Mouse (Mus musculus) midbrain, embryonic 11.5 days (tissue): ENCODE data around the gene Agap1. TPM values are rescaled to one million over a fixed set of nuclear protein-coding genes. Genes with fewer than 3 reads are reported as not detected.

ENCODE experiments used
- ATAC-seq: fragments of 200-750 bp; cut with Nextera tagmentation; 2 replicates; pipeline ENCODE4 v1.8.0; 2017; ENCODE audit warnings: moderate TSS enrichment, moderate library complexity; ENCODE audit not compliant: low FRiP score
- DNase-seq: peaks from one replicate; pipeline ENCODE4 v3.0.0; 2015; ENCODE audit warnings: low spot score; ENCODE audit errors: missing footprints
- H3K27ac ChIP-seq: fragments of 300-500 bp; sonication (generic); 2 replicates; pipeline ENCODE4 v1.5.1; 2014; ENCODE audit warnings: low read depth, low read length
- H3K27me3 ChIP-seq: fragments of 300-500 bp; sonication (generic); 2 replicates; pipeline ENCODE4 v1.6.1; 2014; ENCODE audit warnings: mild to moderate bottlenecking, low read length, moderate library complexity, mixed read lengths; ENCODE audit not compliant: control insufficient read depth, insufficient read depth
- H3K36me3 ChIP-seq: fragments of 300-500 bp; sonication (generic); 2 replicates; pipeline ENCODE4 v1.6.1; 2014; ENCODE audit warnings: mild to moderate bottlenecking, low read length, moderate library complexity, mixed read lengths; ENCODE audit not compliant: control insufficient read depth, insufficient read depth
- H3K4me1 ChIP-seq: fragments of 300-500 bp; sonication (generic); 2 replicates; pipeline ENCODE4 v1.6.1; 2014; ENCODE audit warnings: low read length; ENCODE audit not compliant: control insufficient read depth, insufficient read depth
- H3K4me2 ChIP-seq: fragments of 300-500 bp; sonication (generic); 2 replicates; pipeline ENCODE4 v1.6.1; 2014; ENCODE audit warnings: mild to moderate bottlenecking, moderate library complexity
- H3K4me3 ChIP-seq: fragments of 300-500 bp; sonication (generic); 2 replicates; pipeline ENCODE4 v1.5.1; 2014; ENCODE audit warnings: low read depth, low read length
- H3K9ac ChIP-seq: fragments of 300-500 bp; sonication (generic); 2 replicates; pipeline ENCODE4 v1.6.1; 2014; ENCODE audit warnings: low read length
- H3K9me3 ChIP-seq: fragments of 300-500 bp; sonication (generic); 2 replicates; pipeline ENCODE4 v1.6.1; 2016; ENCODE audit warnings: low read length; ENCODE audit not compliant: control insufficient read depth
- WGBS: fragments of 180-500 bp; shearing (Covaris S2); extraction: QIAGEN DNeasy Blood & Tissue Kit; methylation state at CpG from one replicate; pipeline ENCODE4 v1.1.7; 2014; 5-methylcytosine and 5-hydroxymethylcytosine counted together
- polyA plus RNA-seq: library from polyadenylated mRNA; unstranded; fragments of >200 nt; fragmentation: Nextera tagmentation; extraction: Ambion mirVana; gene quantifications from 2 replicates; pipeline ENCODE4 v1.2.1, GENCODE M21; 2014

The Agap1 gene
- polyA plus RNA-seq, 1 experiment from 2014 or later: 33.6 TPM

DNA sequence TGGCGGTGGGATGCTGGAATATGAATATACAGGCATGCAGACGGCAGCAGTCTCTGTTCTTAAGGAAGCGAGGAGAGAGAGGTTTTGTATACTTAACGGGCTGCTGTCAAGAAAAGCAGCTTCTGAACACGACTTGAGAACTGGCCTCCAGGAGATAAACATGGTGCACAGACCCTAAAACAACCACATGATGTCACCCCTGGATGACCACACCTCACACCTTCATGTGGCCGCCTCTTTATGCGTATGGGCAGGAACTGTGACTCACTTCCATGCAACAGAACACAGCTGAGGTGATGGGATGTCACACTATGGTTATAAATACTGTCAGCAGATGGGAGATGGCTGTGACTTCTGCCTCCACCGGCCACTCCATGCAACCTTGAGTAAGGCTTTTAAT lies 28.5 kb upstream of the Agap1 start:
- Histone ChIP-seq H3K27me3 (no peaks in the 10 kb centered on the region), H3K9me3 (no peaks in the 10 kb centered on the region; the same call in 1 of the 2 replicates), H3K4me3 (no peak overlapping the region), H3K36me3 (no peaks in the 10 kb centered on the region), H3K9ac (no peak overlapping the region), H3K4me2 (no peak overlapping the region), H3K4me1 (no peaks in the 10 kb centered on the region), H3K27ac (no peak overlapping the region)
- DNase-seq: no peak
- WGBS: 86% methylated on average over 8 of the region's 8 CpGs
- ATAC-seq: no peak

DNA sequence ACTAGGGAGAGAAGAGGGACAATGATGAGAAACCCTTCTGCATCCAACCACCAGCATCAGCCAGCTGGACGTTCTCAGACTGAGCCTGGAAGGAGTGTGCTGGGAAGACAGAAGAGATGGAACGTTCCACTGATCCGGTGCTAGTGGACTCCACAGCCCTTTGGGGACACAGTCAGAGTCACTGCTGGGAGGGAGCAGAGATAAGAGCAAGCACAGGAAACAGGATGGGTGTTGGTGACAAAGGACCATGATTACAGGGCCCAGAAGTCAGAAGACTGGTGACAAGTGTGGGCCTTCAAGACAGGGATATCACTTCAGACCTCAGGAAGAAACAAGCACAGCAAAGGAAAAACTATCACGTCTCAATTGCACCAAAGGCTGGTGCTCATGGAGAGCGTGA lies 25.9 kb upstream of the Agap1 start:
- Histone ChIP-seq H3K4me2 (no peak overlapping the region), H3K9me3 (no peaks in the 10 kb centered on the region; the same call in 1 of the 2 replicates), H3K27ac (no peak overlapping the region), H3K9ac (no peak overlapping the region), H3K4me3 (no peak overlapping the region), H3K36me3 (no peaks in the 10 kb centered on the region), H3K27me3 (no peaks in the 10 kb centered on the region), H3K4me1 (no peaks in the 10 kb centered on the region)
- ATAC-seq (no peak), DNase-seq (no peak)
- 85% methylated on average over 5 of the region's 5 CpGs for WGBS

DNA sequence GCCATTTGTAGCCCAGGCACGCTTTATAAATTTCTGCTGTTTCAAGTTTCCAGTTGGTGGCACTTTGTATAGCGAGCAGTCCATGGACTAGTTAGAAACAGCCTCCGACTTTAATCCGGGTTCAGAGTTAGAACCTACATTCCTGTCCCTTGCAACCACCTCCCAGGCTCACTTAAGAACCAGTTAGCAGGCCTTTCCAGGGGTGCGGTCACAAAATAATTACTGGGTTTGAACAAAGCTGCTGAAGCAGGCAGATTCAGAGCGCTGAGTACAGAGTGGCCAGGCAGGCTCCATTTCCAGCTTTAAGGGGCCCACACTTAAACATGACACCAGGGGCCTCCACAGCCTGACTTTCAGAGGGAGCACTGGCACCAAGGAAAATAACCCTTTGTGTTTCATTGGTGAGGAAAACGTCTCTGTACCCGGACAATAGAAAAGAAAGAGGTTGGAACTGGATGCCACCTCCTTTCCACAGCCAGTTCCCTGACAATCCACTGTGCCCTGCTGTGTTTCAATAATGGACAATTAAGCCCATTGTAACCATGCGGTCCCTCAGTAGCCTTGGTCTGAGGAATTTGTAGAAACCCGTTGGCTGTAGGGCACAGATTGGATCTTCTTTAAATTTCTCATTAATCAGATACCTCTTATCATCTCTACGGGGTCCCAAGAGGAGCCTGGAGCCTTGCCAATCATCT lies 24.5 kb upstream of the Agap1 start:
- WGBS: 55% methylated on average over 11 of the region's 11 CpGs
- Histone ChIP-seq H3K9ac (no peak overlapping the region), H3K4me3 (no peak overlapping the region), H3K27ac (no peak overlapping the region), H3K4me2 (no peak overlapping the region), H3K9me3 (no peaks in the 10 kb centered on the region; the same call in 1 of the 2 replicates), H3K27me3 (no peaks in the 10 kb centered on the region), H3K36me3 (no peaks in the 10 kb centered on the region), H3K4me1 (no peaks in the 10 kb centered on the region)
- DNase-seq: peak; percentile 85
- ATAC-seq: no peak

DNA sequence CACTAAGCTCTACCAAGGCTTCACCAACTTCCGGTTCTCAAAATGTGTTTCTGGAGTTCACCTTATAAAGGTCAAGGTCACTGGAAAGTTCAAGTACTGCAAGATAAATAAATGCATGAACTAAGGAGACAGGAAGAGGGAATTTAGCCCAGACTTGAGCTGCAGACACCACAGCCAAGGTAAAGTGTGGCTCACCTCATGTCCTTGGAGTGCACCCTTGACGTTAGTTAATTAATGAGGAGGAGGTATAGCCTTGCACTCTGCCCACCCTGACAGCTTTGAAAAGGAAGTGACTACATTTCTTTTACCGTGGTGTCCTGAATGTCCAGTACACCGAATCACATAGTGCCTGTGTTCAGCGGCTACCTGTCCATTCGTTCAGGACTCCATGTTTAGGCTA lies 15.3 kb upstream of the Agap1 start:
- ATAC-seq: no peak
- no peak overlapping the region for H3K4me2 ChIP-seq
- WGBS: 89% methylated on average over 6 of the region's 6 CpGs
- no peaks in the 10 kb centered on the region for H3K27me3 ChIP-seq
- DNase-seq: peak; percentile 66
- H3K9me3 ChIP-seq: no peaks in the 10 kb centered on the region
- H3K4me1 ChIP-seq: peaks cover 11% of the 10 kb centered on the region
- H3K4me3 ChIP-seq: no peak overlapping the region
- no peaks in the 10 kb centered on the region for H3K36me3 ChIP-seq
- no peak overlapping the region for H3K9ac ChIP-seq
- H3K27ac ChIP-seq: no peak overlapping the region

DNA sequence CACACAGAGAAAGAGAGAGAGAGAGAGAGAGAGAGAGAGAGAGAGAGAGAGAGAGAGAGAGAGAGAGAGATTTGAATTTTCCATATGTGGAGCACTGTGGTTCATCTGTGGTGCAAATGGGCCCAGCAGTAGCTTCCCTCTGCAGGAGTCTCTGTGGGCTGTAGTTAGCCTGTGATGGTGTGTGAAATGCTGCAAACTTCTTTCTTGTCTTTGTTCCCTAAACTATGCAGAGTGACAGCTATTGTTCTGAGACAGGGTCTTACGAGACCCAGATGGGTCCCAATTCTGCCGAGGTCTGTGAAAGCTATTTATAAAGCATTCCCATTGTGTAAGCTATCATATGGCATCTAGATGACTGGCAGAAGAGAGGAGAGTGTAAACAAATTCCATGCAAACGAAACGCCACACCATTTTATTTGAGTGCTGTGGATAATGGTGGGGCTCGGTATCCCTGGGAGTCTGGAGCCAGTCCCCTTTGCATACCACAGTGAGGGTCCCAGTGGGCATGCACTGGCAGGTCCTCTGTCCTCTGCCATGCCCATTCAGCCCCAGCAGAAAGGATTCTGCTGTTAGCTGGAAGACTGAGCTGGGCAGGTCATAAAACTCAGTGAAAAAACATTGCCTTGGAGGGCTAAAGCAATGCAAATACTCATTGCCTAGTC lies 13.2 kb upstream of the Agap1 start:
- ATAC-seq (peak; percentile 64), DNase-seq (peak; percentile 84)
- no peak overlapping the region for H3K4me2 ChIP-seq
- no peaks in the 10 kb centered on the region for H3K36me3 ChIP-seq
- H3K9me3 ChIP-seq: no peaks in the 10 kb centered on the region
- peaks cover 11% of the 10 kb centered on the region for H3K4me1 ChIP-seq
- no peaks in the 10 kb centered on the region for H3K27me3 ChIP-seq
- no peak overlapping the region for H3K27ac ChIP-seq
- 18% methylated on average over 5 of the region's 5 CpGs for WGBS
- H3K9ac ChIP-seq: no peak overlapping the region; the same call in 1 of the 2 replicates
- no peak overlapping the region for H3K4me3 ChIP-seq

DNA sequence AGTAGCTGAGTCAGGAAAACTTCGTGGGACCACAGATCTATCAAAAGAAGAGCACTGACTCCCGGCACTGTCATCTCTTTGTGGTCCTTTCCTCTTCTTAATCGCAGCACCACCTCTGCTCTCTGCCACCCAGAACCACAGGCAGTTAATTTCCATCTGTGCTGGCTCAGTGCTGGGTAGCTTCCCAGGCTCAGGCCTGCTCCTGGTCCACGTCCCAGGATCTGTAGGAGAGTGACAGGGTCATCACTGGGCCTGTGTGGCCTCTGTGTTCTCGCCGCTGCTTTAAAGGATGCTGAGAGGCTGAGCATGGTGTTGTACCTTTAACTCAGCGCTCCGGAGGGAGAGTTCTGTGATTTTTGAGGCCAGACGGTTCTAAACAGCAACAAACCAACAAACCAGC lies 11.1 kb upstream of the Agap1 start:
- DNase-seq (peak; percentile 79), ATAC-seq (no peak)
- Histone ChIP-seq H3K4me1 (peaks cover 11% of the 10 kb centered on the region), H3K9me3 (no peaks in the 10 kb centered on the region), H3K27me3 (no peaks in the 10 kb centered on the region), H3K4me2 (no peak overlapping the region), H3K36me3 (no peaks in the 10 kb centered on the region), H3K4me3 (no peak overlapping the region), H3K9ac (no peak overlapping the region), H3K27ac (no peak overlapping the region)
- 74% methylated on average over 9 of the region's 9 CpGs for WGBS

DNA sequence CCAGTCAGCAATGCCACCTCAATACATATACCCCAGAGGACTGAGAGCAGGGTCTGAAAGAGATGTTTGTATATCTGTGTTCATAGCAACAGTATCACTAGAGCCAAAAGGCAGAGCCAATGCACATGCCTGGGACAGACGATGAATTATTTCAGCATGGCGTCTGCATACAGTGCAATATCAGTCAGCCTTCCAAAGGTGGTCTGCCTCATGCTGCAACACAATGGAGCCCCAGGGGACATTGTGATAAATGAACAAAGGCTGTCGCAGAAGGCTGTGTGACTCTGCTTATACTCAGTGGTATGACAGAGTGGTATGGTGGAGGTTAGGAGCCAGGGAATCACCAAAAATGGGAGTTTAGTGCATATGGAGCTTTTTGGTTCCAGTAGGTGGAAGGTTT lies 10.6 kb upstream of the Agap1 start:
- Histone ChIP-seq H3K4me1 (peaks cover 11% of the 10 kb centered on the region), H3K9me3 (no peaks in the 10 kb centered on the region), H3K27me3 (no peaks in the 10 kb centered on the region), H3K36me3 (no peaks in the 10 kb centered on the region), H3K4me2 (no peak overlapping the region), H3K9ac (no peak overlapping the region), H3K27ac (no peak overlapping the region), H3K4me3 (no peak overlapping the region)
- no peak for ATAC-seq
- no peak for DNase-seq
- 71% methylated on average over 3 of the region's 3 CpGs for WGBS

DNA sequence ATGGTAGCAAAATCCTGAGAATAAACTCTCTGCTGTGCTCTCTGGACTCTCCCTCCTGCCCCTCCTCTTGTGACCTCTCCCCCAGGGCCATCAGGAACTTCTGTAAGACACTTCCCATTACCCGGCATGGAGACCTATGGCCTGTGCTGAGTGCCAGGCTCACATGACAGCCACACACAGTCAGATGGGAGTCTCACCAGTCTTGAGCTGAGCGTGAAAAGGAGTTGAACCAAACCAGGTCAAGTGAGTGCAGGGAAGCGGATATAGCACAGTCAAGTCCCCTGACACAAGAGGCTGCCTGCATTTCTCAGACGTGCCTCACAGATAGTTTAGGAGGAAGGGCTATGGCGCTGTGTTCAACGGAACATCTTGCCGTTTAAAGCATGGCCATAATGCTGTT lies 4.5 kb upstream of the Agap1 start:
- H3K4me1 ChIP-seq: no peaks in the 10 kb centered on the region
- no peaks in the 10 kb centered on the region for H3K9me3 ChIP-seq
- no peak overlapping the region for H3K9ac ChIP-seq
- ATAC-seq (no peak), DNase-seq (no peak)
- no peaks in the 10 kb centered on the region for H3K36me3 ChIP-seq
- H3K27me3 ChIP-seq: no peaks in the 10 kb centered on the region
- no peak overlapping the region for H3K4me3 ChIP-seq
- H3K27ac ChIP-seq: no peak overlapping the region
- H3K4me2 ChIP-seq: no peak overlapping the region
- WGBS: 87% methylated on average over 7 of the region's 7 CpGs

DNA sequence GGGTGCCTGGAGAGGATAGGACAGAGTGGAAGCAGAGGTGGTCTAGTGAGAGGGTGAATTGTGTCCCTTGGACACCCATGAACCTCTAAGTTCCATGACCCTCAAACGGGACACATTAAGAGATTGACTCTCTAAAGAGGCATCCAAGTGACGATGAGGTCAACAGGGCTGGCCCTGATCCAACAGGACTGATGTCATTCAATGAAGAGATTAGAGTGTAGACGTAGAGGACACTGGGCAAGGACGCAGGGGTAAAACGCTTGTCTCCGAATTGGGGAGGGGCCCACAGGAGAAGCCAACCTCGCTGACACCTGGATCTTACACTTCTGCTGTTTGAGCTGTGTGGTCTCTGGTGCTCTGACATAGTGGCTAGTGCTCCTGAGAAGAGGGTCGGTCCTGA lies 2.5 kb upstream of the Agap1 start:
- Histone ChIP-seq H3K9me3 (no peaks in the 10 kb centered on the region), H3K36me3 (no peaks in the 10 kb centered on the region), H3K9ac (no peak overlapping the region), H3K27ac (no peak overlapping the region), H3K4me1 (peaks cover 12% of the 10 kb centered on the region), H3K4me3 (no peak overlapping the region), H3K4me2 (no peak overlapping the region), H3K27me3 (no peaks in the 10 kb centered on the region)
- DNase-seq (no peak), ATAC-seq (no peak)
- 92% methylated on average over 8 of the region's 8 CpGs for WGBS
